11 mouse cellular contexts compared by ENCODE assay signal in the genomic region with DNA sequence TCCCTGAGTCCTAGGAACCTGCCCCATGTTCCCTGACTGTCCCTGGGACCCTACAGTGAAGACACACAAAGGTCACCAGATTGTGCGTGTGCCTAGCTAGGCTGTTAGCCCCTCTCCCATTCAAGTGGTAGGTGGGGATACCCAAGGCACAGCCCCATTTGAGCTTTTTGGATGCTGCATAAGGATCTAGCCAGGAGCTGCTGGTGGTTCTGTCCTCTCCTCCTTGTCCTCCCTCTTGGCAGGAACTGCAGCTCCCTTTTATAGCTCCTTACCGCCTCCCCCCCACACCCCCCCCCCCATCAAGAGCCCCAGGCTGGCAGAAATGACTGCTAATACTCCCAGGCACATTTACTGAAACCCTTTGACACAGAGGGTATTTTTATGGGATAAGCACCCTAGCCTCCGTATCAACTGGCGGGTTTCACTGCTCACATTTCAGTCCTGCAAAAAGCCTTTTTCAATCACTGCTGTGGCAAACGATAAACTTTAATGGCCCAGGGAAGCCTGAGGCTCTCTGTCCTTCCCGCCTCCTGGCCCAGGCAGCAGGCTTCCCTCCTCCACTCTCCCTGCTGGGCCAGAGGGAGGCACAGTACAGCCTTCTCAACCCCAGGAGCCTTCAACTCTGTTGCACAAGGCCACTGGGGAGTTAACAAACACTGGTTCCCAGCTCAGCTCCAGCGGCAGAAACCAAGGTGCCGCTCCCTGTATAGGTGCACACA.
DNase-seq lines count a peak whose midpoint lies in the region; ATAC-seq and TF ChIP-seq lines count a peak whose summit lies in the region.
"Had no signal": no experiment of that assay in that cellular context is flagged by ENCODE, and none has a peak within 500 bp of the region (broad histone marks: within the 10 kb centered on the region; RNA-seq: fewer than 3 reads in every experiment).

No protein-coding gene starts in this region.

- WGBS in forebrain, embryonic 10.5 days: 31% methylated on average over 8 of the region's 8 CpGs
- 36% methylated on average over 7 of the region's 8 CpGs for WGBS in forebrain, embryonic 11.5 days
- 37% methylated on average over 8 of the region's 8 CpGs for WGBS in lung, embryonic 14.5 days
- 53% methylated on average over 7 of the region's 8 CpGs for WGBS in hindbrain, postnatal 0 days
- WGBS in neural tube, embryonic 14.5 days: 17% methylated on average over 7 of the region's 8 CpGs

- no peak for ATAC-seq in forebrain, embryonic 11.5 days (replicated peaks; ENCODE audit: low FRiP score)
- ATAC-seq in lung, embryonic 14.5 days (ENCODE audit: insufficient read depth): peak; percentile 63
- ATAC-seq in hindbrain, postnatal 0 days: no peak
- peak; percentile 71 for ATAC-seq in neural tube, embryonic 14.5 days (ENCODE audit: low read depth)
- ATAC-seq: inflammation-experienced regulatory T-cells, adult 6 months; Patski had no signal

- H3K9me3 ChIP-seq in forebrain, embryonic 10.5 days: no peaks in the 10 kb centered on the region
- H3K9me3 ChIP-seq in forebrain, embryonic 11.5 days (ENCODE audit: control insufficient read depth, low read length): no peaks in the 10 kb centered on the region
- no peaks in the 10 kb centered on the region for H3K9me3 ChIP-seq in lung, embryonic 14.5 days (ENCODE audit: low read depth, low read length)
- H3K9me3 ChIP-seq in hindbrain, postnatal 0 days (ENCODE audit: low read length): no peaks in the 10 kb centered on the region
- no peaks in the 10 kb centered on the region for H3K9me3 ChIP-seq in neural tube, embryonic 14.5 days (ENCODE audit: control insufficient read depth, low read length)
- H3K9me3 ChIP-seq: liver, embryonic 15.5 days had no signal

- no peak overlapping the region for H3K4me3 ChIP-seq in forebrain, embryonic 10.5 days
- no peak overlapping the region for H3K4me3 ChIP-seq in forebrain, embryonic 11.5 days (ENCODE audit: low read depth, low read length)
- H3K4me3 ChIP-seq in lung, embryonic 14.5 days (ENCODE audit: low read depth, low read length): no peak overlapping the region
- H3K4me3 ChIP-seq in hindbrain, postnatal 0 days (ENCODE audit: low read length): no peak overlapping the region
- H3K4me3 ChIP-seq in neural tube, embryonic 14.5 days (ENCODE audit: low read depth, low read length): no peak overlapping the region
- H3K4me3 ChIP-seq: liver, embryonic 15.5 days had no signal

- H3K27ac ChIP-seq in forebrain, embryonic 10.5 days: peak overlapping the region; percentile 57
- no peak overlapping the region for H3K27ac ChIP-seq in forebrain, embryonic 11.5 days (ENCODE audit: low read depth, low read length)
- no peak overlapping the region for H3K27ac ChIP-seq in lung, embryonic 14.5 days (ENCODE audit: low read depth)
- 0 out of 2 replicates have a peak overlapping the region, but pooled peaks have one; percentile 5 for H3K27ac ChIP-seq in hindbrain, postnatal 0 days
- H3K27ac ChIP-seq in neural tube, embryonic 14.5 days (ENCODE audit: low read depth, low read length): peak overlapping the region; percentile 22; the same call in 1 of the 2 replicates
- H3K27ac ChIP-seq: liver, embryonic 15.5 days had no signal

- no peak overlapping the region for H3K9ac ChIP-seq in forebrain, embryonic 11.5 days (ENCODE audit: low read length)
- no peak overlapping the region for H3K9ac ChIP-seq in lung, embryonic 14.5 days
- no peak overlapping the region for H3K9ac ChIP-seq in hindbrain, postnatal 0 days (replicated peaks; ENCODE audit: low read length)
- no peak overlapping the region for H3K9ac ChIP-seq in neural tube, embryonic 14.5 days (replicated peaks; ENCODE audit: low read depth, low read length)
- H3K9ac ChIP-seq: liver, embryonic 15.5 days had no signal

- peaks cover 18% of the 10 kb centered on the region for H3K36me3 ChIP-seq in forebrain, embryonic 10.5 days (replicated peaks)
- no peaks in the 10 kb centered on the region for H3K36me3 ChIP-seq in forebrain, embryonic 11.5 days (ENCODE audit: control insufficient read depth, insufficient read depth, low read length)
- H3K36me3 ChIP-seq in lung, embryonic 14.5 days (ENCODE audit: insufficient read depth): no peaks in the 10 kb centered on the region
- H3K36me3 ChIP-seq in hindbrain, postnatal 0 days (ENCODE audit: insufficient read depth, low read length): no peaks in the 10 kb centered on the region
- no peaks in the 10 kb centered on the region for H3K36me3 ChIP-seq in neural tube, embryonic 14.5 days (ENCODE audit: control insufficient read depth, insufficient read depth, low read length)
- H3K36me3 ChIP-seq: liver, embryonic 15.5 days had no signal

- H3K4me2 ChIP-seq in forebrain, embryonic 11.5 days (ENCODE audit: low read depth, low read length, severe bottlenecking): no peak overlapping the region
- no peak overlapping the region for H3K4me2 ChIP-seq in lung, embryonic 14.5 days
- H3K4me2 ChIP-seq in hindbrain, postnatal 0 days (ENCODE audit: low read depth, low read length): no peak overlapping the region
- H3K4me2 ChIP-seq in neural tube, embryonic 14.5 days (ENCODE audit: low read depth, low read length): no peak overlapping the region
- H3K4me2 ChIP-seq: liver, embryonic 15.5 days had no signal

- H3K4me1 ChIP-seq in forebrain, embryonic 10.5 days: peaks cover 45% of the 10 kb centered on the region
- H3K4me1 ChIP-seq in forebrain, embryonic 11.5 days (replicated peaks; ENCODE audit: control insufficient read depth, insufficient read depth, low read length): peaks cover 10% of the 10 kb centered on the region
- H3K4me1 ChIP-seq in lung, embryonic 14.5 days (ENCODE audit: insufficient read depth): peaks cover 8% of the 10 kb centered on the region
- H3K4me1 ChIP-seq in hindbrain, postnatal 0 days (ENCODE audit: insufficient read depth, low read length): peaks cover 12% of the 10 kb centered on the region
- peaks cover 14% of the 10 kb centered on the region for H3K4me1 ChIP-seq in neural tube, embryonic 14.5 days (ENCODE audit: control insufficient read depth, insufficient read depth, low read length)
- H3K4me1 ChIP-seq: liver, embryonic 15.5 days had no signal

- no peak for TF ChIP-seq CTCF in lung, embryonic 14.5 days (IDR thresholded peaks at IDR 0.05; ENCODE audit: low read depth)
- TF ChIP-seq CTCF in hindbrain, postnatal 0 days (IDR thresholded peaks at IDR 0.05; ENCODE audit: low read depth): no peak

- no peak for DNase-seq in forebrain, embryonic 10.5 days (ENCODE audit: extremely low spot score, low spot score)
- DNase-seq in forebrain, embryonic 11.5 days (ENCODE audit: low spot score): no peak
- peak; percentile 45 for DNase-seq in lung, embryonic 14.5 days
- no peak for DNase-seq in lung, postnatal 36 days
- DNase-seq in hindbrain, postnatal 0 days (ENCODE audit: low spot score): no peak
- no peak for DNase-seq in cerebellum, postnatal 36 days
- DNase-seq in layer of hippocampus, postnatal 14 days (ENCODE audit: low spot score in 2 of 2): no peak

- 0 out of 2 replicates have a peak, but pooled peaks cover 22% of the 10 kb centered on the region for H3K27me3 ChIP-seq in forebrain, embryonic 10.5 days (ENCODE audit: poor library complexity, severe bottlenecking)
- no peaks in the 10 kb centered on the region; the same call in 1 of the 2 replicates for H3K27me3 ChIP-seq in forebrain, embryonic 11.5 days (ENCODE audit: control insufficient read depth, insufficient read depth, low read length)
- H3K27me3 ChIP-seq in lung, embryonic 14.5 days (ENCODE audit: insufficient read depth, low read length): 0 out of 2 replicates have a peak, but pooled peaks cover 9% of the 10 kb centered on the region
- H3K27me3 ChIP-seq in hindbrain, postnatal 0 days (ENCODE audit: insufficient read depth, low read length): no peaks in the 10 kb centered on the region
- H3K27me3 ChIP-seq in neural tube, embryonic 14.5 days (ENCODE audit: control insufficient read depth, insufficient read depth, low read length): no peaks in the 10 kb centered on the region
- H3K27me3 ChIP-seq: liver, embryonic 15.5 days; Patski had no signal

Comparison
In these comparisons a context has a peak if more than half of its experiments do, and no peak if none do; other contexts are left out.
1. H3K27ac ChIP-seq: peak in forebrain, embryonic 10.5 days (single experiment), hindbrain, postnatal 0 days (single experiment) and neural tube, embryonic 14.5 days (single experiment); none in forebrain, embryonic 11.5 days (single experiment) and lung, embryonic 14.5 days (single experiment).
2. ATAC-seq: peak in lung, embryonic 14.5 days (single experiment) and neural tube, embryonic 14.5 days (single experiment); none in forebrain, embryonic 11.5 days (single experiment) and hindbrain, postnatal 0 days (single experiment).